Mouse (Mus musculus): ENCODE data around the gene Mmp1b. TPM values are rescaled to one million over a fixed set of nuclear protein-coding genes. Genes with fewer than 3 reads are reported as not detected.
A peak's percentile ranks its signal among the peaks of the same experiment; 100 is the strongest.
"Not testable (repeated sequence)": the region's sequence is repeated elsewhere in the genome, so short reads cannot be mapped to it uniquely, and the experiment has no call there.

Mmp1b gene
- total RNA-seq (2014; fragmentation: Nextera tagmentation) = not detected in 2 replicates
- not detected in 2 replicates for total RNA-seq (2017)

- no peak for ATAC-seq (replicated peaks; ENCODE audit: poor library complexity, severe bottlenecking)
Observed at GRCm38 (mm10) chr9:7387947-7388346, at the start of gene Mmp1b. Gene Mmp1b, minus strand, starts transcription at chr9:7388047.

GRCm38 (mm10) chr9:7396556-7396955 lies 8.7 kb upstream of the Mmp1b start:
- ATAC-seq (replicated peaks; ENCODE audit: poor library complexity, severe bottlenecking) = not testable (repeated sequence)

DNA sequence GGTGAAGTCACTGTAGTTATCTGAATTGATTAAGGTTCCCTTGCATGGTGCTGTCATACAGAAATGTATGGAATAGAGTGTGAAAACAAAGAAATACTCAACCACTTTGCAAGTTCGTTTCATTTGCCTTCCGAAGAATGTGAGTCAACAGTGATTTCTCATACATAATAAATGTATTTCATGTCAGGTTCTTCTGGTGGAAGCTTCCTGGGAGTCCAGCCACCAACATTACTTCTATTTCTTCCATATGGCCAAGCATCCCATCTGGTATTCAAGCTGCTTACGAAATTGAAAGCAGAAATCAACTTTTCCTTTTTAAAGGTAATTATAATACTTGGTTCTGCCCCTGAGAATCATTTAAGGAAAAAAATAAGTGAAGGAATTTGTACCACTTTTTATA lies 33.3 kb downstream of the Mmp1b start:
- no peak for ATAC-seq (replicated peaks; ENCODE audit: poor library complexity, severe bottlenecking)

DNA sequence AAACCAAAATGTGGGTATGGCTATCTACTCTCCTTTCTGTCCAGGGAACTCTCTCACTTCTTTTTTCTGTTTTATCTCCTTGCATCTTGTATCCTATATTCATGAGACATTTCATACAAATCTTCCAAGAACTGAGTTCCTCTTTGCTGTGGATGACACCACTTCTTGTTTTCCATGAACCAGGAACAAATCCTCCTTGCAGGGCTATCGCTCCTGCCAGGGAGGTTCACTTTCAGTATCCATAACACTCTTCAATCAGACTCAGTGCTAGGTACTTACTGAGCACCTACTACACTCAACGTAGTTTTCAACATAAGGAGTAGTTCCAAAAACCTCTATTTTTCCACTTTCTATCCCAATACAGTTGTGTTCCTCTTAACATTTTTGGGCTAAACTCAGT lies 42.3 kb downstream of the Mmp1b start:
- ATAC-seq (replicated peaks; ENCODE audit: poor library complexity, severe bottlenecking) = peak; percentile 83

- ATAC-seq (replicated peaks; ENCODE audit: poor library complexity, severe bottlenecking) = peak; percentile 70
Observed at GRCm38 (mm10) chr9:7344107-7344506, 43.7 kb downstream of the Mmp1b start, which contains the start of gene Mmp12. Gene Mmp12, plus strand, starts transcription at chr9:7344381.

- peak; percentile 79 for ATAC-seq (replicated peaks; ENCODE audit: poor library complexity, severe bottlenecking)
Observed at GRCm38 (mm10) chr9:7336740-7337483, 50.9 kb downstream of the Mmp1b start.

DNA sequence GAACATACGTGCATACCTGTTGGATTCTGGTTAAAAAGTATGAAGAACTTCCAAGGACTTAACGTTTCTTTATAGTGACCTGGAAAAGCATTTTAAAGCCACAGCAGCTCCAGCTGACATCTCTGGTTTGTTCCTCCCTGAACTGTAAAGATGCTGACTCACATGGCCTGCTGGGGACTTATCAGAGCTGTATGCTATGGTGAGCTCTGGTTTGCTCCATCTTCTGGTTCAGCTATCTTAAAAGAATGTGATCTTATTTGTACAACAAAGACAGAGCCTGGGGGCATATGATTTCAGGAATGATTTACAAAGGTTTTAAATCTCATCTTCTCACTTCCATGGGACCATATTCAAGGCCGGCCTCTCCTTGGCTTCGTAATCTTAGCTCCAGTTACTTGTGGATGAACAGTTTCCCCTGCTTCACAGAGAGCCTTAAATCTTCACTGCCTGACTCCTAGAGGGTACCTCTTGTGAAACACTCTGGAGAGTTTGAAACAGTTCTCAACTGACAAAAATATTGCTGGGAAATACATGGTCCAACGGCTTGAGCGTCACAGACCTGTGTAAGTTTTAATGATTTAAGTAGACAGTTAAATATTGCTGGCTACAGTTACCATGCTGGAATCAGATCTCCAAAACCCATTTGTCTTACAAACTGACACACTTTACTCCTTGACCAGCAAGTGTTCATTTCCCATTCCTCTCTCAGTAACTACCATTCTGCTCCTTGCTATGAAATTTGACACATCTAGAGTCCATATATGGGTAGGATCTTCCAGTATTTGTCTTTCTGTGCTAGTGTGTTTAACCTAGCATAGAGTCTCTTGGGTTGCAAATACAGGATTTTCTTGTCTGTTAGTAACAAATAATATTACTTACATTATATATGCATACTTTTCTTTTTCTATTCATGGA lies 51.8 kb downstream of the Mmp1b start:
- ATAC-seq (replicated peaks; ENCODE audit: poor library complexity, severe bottlenecking) = no peak

DNA sequence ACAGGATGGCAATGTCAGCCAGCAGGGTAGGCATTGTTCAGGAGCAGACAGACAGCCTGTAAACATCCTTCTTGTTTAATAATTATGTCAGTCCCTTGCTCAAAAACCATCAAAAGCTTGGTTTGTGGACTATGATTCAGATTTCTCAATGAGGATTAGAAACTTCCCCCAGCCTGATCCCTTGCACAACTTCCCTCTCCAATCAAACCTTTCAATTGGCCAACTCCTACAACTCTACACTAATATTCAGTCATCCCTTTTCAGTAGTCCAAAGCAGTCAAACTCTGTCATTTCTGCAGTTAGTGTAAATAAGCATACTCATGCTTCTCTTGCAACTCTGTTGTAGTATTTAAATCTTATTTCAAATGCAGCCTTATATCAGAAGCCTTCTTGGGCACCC lies 56.0 kb downstream of the Mmp1b start:
- ATAC-seq (replicated peaks; ENCODE audit: poor library complexity, severe bottlenecking) = peak; percentile 92

Other genes with a start within 250 kb of the Mmp1b start
- 3.2 and 7.5 TPM in 2 replicates for gene Dync2h1, start 203.6 kb downstream of the Mmp1b start, total RNA-seq (2014; fragmentation: Nextera tagmentation)
- 4.7 and 4.9 TPM in 2 replicates for gene Dync2h1, start 203.6 kb downstream of the Mmp1b start, total RNA-seq (2017)
- 61.2 and 95.5 TPM in 2 replicates for gene Dcun1d5, start 203.5 kb downstream of the Mmp1b start, total RNA-seq (2014; fragmentation: Nextera tagmentation)
- 90.2 and 101 TPM in 2 replicates for gene Dcun1d5, start 203.5 kb downstream of the Mmp1b start, total RNA-seq (2017)
- not detected in 2 replicates for gene Mmp13, start 115.5 kb downstream of the Mmp1b start, total RNA-seq (2014; fragmentation: Nextera tagmentation)
- gene Mmp13, start 115.5 kb downstream of the Mmp1b start, total RNA-seq (2017) = not detected in 2 replicates
- not detected in 2 replicates for gene Mmp12, start 43.7 kb downstream of the Mmp1b start, total RNA-seq (2014; fragmentation: Nextera tagmentation)
- not detected in 2 replicates for gene Mmp12, start 43.7 kb downstream of the Mmp1b start, total RNA-seq (2017)
- not detected in 2 replicates for gene Mmp3, start 57.8 kb upstream of the Mmp1b start, total RNA-seq (2014; fragmentation: Nextera tagmentation)
- not detected in 2 replicates for gene Mmp3, start 57.8 kb upstream of the Mmp1b start, total RNA-seq (2017)
- gene Mmp10, start 114.3 kb upstream of the Mmp1b start, total RNA-seq (2014; fragmentation: Nextera tagmentation) = not detected in 2 replicates
- not detected in 2 replicates for gene Mmp10, start 114.3 kb upstream of the Mmp1b start, total RNA-seq (2017)
- gene Mmp8, start 170.4 kb upstream of the Mmp1b start, total RNA-seq (2014; fragmentation: Nextera tagmentation) = 2.3 and 4.7 TPM in 2 replicates
- gene Mmp8, start 170.4 kb upstream of the Mmp1b start, total RNA-seq (2017) = 14.0 and 15.2 TPM in 2 replicates
- not detected in 2 replicates for gene Mmp27, start 183.3 kb upstream of the Mmp1b start, total RNA-seq (2014; fragmentation: Nextera tagmentation)
- gene Mmp27, start 183.3 kb upstream of the Mmp1b start, total RNA-seq (2017) = 0.47 TPM in 1 of 2 replicates, not detected in the other
- not detected in 2 replicates for gene Mmp20, start 240.2 kb upstream of the Mmp1b start, total RNA-seq (2014; fragmentation: Nextera tagmentation)
- gene Mmp20, start 240.2 kb upstream of the Mmp1b start, total RNA-seq (2017) = not detected in 2 replicates

Measured in granulocyte monocyte progenitor cell, adult 5-6 weeks (primary cell).